Mouse (Mus musculus) forebrain, embryonic 13.5 days (tissue): ENCODE results near the gene Erbb4. TPM values are rescaled to one million over a fixed set of nuclear protein-coding genes. Genes with fewer than 3 reads are reported as not detected.

Source experiments
- ATAC-seq: fragments of 200-750 bp; cut with Nextera tagmentation; 2 replicates; pipeline ENCODE4 v1.8.0; 2017
- H3K27ac ChIP-seq: fragments of 300-500 bp; sonication (generic); 2 replicates; pipeline ENCODE4 v1.5.1; 2015; ENCODE audit warnings: inconsistent platforms, mild to moderate bottlenecking, moderate library complexity
- H3K27me3 ChIP-seq: fragments of 300-500 bp; sonication (generic); 2 replicates; pipeline ENCODE4 v1.6.1; 2015; ENCODE audit warnings: mild to moderate bottlenecking, inconsistent platforms
- H3K36me3 ChIP-seq: fragments of 300-500 bp; sonication (generic); 2 replicates; pipeline ENCODE4 v1.6.1; 2015; ENCODE audit warnings: mild to moderate bottlenecking, inconsistent platforms; ENCODE audit not compliant: poor library complexity, severe bottlenecking
- H3K4me1 ChIP-seq: fragments of 300-500 bp; sonication (generic); 2 replicates; pipeline ENCODE4 v1.6.1; 2015; ENCODE audit warnings: inconsistent platforms
- H3K4me2 ChIP-seq: fragments of 300-500 bp; sonication (generic); 2 replicates; pipeline ENCODE4 v1.6.1; 2015; ENCODE audit warnings: inconsistent platforms, mild to moderate bottlenecking, moderate library complexity
- H3K4me3 ChIP-seq: fragments of 300-500 bp; sonication (generic); 2 replicates; pipeline ENCODE4 v1.5.1; 2015; ENCODE audit warnings: mild to moderate bottlenecking, inconsistent platforms
- H3K9ac ChIP-seq: fragments of 300-500 bp; sonication (generic); 2 replicates; pipeline ENCODE4 v1.6.1; 2015; ENCODE audit warnings: mild to moderate bottlenecking, inconsistent platforms
- H3K9me3 ChIP-seq: fragments of 300-500 bp; sonication (generic); replicated peaks from 2 replicates; pipeline ENCODE4 v1.6.1; 2016; ENCODE audit warnings: inconsistent platforms
- WGBS: fragments of 180-500 bp; shearing (Covaris S2); methylation state at CpG from one replicate; pipeline ENCODE4 v1.1.7; 2015; 5-methylcytosine and 5-hydroxymethylcytosine counted together
- polyA plus RNA-seq: library from polyadenylated mRNA; unstranded; fragments of >200 nt; fragmentation: Nextera tagmentation; extraction: Ambion mirVana; gene quantifications from 2 replicates; pipeline ENCODE4 v1.2.1, GENCODE M21; 2015

Gene Erbb4
- polyA plus RNA-seq, 1 experiment from 2014 or later: 8.9 TPM

GRCm38 (mm10) chr1:68019618-68020017 lies 1088.2 kb downstream of the Erbb4 start:
- H3K36me3 ChIP-seq: no peaks in the 10 kb centered on the region
- no peak overlapping the region for H3K4me2 ChIP-seq
- H3K4me3 ChIP-seq: no peak overlapping the region
- no peaks in the 10 kb centered on the region for H3K4me1 ChIP-seq
- no peak overlapping the region for H3K9ac ChIP-seq
- ATAC-seq: no peak
- no peaks in the 10 kb centered on the region for H3K9me3 ChIP-seq
- H3K27me3 ChIP-seq: no peaks in the 10 kb centered on the region
- 93% methylated on average over 3 of the region's 3 CpGs for WGBS
- H3K27ac ChIP-seq: no peak overlapping the region
